Mouse (Mus musculus) thymus, adult 2 months (tissue): Measurements from ENCODE around the gene Gm20388.

Experiments used
- CTCF ChIP-seq: fragments of 200-500 bp; IDR thresholded peaks from 2 replicates; pipeline ENCODE4 v1.5.1; 2012; ENCODE audit warnings: mild to moderate bottlenecking, control low read depth, low read length, moderate library complexity, borderline replicate concordance; ENCODE audit not compliant: control insufficient read depth, poor library complexity, insufficient read depth; ENCODE audit errors: extremely low read depth
- POLR2A ChIP-seq: fragments of 200-500 bp; IDR thresholded peaks from 2 replicates; pipeline ENCODE4 v1.6.1; 2012; ENCODE audit warnings: mild to moderate bottlenecking, low read length, control low read depth, moderate library complexity; ENCODE audit not compliant: control insufficient read depth, poor library complexity, insufficient read depth; ENCODE audit errors: extremely low read depth

DNA sequence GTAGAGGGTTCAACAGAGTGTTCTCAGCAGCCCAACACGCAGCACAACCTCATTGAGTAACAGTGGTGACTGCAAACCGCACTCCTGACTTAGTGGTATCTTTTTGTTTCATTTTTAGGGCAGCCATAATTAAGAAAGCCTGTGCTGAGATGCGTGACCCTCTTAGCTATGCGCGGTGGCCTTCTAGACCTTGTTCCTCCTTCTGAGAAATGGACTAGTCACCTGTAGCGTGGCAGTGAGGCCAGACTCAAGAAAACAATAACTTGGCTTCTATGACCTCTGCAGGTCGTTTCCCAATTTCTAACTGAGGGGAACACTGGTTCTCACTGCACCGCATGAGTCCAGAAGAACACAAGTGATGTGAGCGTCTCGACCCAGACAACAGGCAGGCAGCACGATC lies 2993.9 kb downstream of the Gm20388 start:
- TF ChIP-seq POLR2A, result no peak
- no peak for TF ChIP-seq CTCF
